Mouse (Mus musculus) gonadal fat pad, adult 2 months (tissue): Measurements from ENCODE around the gene Olfr695. TPM values are rescaled to one million over a fixed set of nuclear protein-coding genes. Genes with fewer than 3 reads are reported as not detected.
"Not testable (repeated sequence)": the region's sequence is repeated elsewhere in the genome, so short reads cannot be mapped to it uniquely, and the experiment has no call there.

Source experiments
- DNase-seq: peaks from one replicate; pipeline ENCODE4 v3.0.0-alpha.2; 2012; ENCODE audit warnings: low read depth
- polyA plus RNA-seq: library from polyadenylated mRNA; depleted of rRNA; stranded (reverse); fragments of >200 nt; gene quantifications from 2 replicates; pipeline ENCODE4 v1.2.3, GENCODE M21; 2012; rRNA removed

The Olfr695 gene
- polyA plus RNA-seq = not detected in 2 replicates

DNA sequence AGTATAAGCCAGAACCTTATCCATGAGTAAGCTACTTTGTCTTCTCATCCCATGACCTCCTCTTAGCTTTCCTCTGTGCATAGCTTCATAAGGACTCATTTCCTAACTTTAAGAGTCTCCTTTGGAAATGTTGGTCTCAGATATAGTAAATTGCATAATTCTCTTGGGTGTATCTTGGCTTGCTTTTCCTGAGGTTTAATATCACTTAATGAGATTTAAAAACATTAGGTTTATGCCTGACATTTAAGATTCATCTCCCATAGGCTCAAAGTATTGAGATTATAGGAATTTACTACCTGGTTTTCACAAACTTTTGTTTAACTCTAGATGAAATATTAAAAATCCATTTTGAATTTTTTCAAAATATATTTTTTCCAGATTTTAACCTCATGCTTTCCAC, at the start of gene Olfr695:
TSS of gene Olfr695 (minus strand) at position 101 of the 400 bp plus-strand sequence.
- no peak for DNase-seq

DNA sequence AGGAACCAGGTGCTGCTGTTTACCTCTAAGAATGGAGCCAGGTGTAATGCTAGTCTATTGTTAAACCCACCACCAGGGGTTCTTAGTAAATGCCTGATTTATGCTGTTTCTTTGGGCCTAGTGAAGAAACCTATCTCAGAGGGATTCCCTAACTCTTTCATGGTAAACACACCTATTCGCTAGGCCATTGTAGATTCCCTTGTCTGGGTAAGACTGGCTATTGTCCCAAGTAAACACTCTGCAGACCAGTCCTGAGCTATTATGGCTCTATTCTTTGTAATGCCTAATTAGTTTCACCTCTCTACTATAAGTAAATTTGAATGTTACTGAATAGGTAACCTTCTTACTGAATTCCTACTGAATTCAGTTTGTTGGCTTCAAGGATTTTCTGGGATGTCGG, 44.8 kb upstream of the Olfr695 start:
- not testable (repeated sequence) for DNase-seq

DNA sequence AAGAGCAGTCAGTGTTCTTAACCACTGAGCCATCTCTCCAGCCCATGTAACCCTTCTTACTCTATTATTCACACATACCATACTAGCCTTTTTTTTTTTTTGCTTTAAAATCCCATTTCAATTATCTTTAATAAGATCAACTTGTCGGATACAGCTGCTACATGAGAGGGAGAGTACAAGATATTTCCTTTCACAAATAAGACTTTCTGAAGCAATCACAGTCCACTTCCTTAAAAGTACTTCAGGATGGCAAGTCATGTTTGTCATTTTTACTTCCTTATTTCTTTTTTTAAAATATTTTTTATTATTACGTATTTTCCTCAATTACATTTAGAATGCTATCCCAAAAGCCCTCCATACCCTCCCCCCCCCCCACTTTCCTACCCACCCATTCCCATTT, 42.6 kb upstream of the Olfr695 start:
- no peak for DNase-seq

DNA sequence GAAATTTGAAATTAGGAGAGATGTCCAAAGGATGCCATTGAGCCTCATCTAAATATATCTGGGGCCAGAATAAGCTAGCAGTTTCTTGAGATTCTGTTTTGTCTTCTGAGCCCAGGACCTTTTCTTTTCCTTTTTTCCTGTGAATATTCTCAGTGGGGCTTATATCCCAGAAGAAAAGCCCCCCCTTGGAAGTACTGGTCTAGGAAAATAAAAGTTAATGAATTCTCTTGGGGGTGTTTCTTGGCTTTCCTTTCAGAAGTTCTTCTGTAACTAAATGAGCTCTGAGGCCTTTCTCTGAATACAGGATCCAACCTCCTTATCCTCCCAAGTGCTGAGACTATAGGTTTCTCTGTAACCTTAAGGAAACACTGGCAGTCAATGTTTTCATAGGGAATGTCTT, 39.1 kb upstream of the Olfr695 start, which contains the start of gene Olfr698:
TSS of gene Olfr698 (minus strand) at position 101 of the 400 bp plus-strand sequence.
- DNase-seq = no peak

DNA sequence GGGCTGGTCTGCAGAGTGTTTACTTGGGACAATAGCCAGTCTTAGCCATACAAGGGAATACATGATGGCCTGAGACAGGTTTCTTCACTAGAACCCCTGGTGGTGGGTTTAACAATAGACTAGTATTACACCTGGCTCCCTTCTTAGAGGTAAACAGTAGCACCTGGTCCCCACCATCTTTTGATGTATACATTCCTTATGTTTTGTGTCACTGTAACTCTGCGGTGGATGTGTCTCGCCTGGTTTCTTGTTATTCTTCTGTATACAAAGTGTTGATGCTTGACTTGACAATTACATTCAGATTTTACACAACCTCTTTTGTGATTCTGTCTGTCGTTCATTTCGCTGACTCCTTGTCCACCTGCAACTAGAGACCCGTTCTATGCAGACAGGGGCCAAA, 29.6 kb upstream of the Olfr695 start:
- no peak for DNase-seq

DNA sequence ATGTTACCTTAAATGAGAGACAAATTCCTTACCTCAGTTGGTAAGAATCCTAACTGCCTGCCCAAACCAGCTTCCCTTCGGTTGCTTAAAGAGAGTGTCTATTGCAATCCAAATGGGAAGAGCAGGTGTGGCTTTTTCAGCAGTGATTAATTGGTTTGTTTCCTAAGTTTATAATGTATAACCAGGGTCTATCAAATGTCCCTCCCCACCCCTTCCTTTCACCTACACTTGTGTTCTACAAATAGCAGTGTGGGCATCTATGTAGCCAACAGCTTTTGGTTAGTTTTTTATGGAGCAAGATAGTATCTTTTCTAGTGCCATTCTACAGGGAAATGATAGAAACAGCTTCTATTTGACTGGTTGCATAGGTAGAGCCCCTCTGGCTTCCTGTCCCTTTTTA, 26.1 kb upstream of the Olfr695 start, which contains the start of gene Olfr697:
TSS of gene Olfr697 (minus strand) at position 101 of the 400 bp plus-strand sequence.
- DNase-seq = no peak

DNA sequence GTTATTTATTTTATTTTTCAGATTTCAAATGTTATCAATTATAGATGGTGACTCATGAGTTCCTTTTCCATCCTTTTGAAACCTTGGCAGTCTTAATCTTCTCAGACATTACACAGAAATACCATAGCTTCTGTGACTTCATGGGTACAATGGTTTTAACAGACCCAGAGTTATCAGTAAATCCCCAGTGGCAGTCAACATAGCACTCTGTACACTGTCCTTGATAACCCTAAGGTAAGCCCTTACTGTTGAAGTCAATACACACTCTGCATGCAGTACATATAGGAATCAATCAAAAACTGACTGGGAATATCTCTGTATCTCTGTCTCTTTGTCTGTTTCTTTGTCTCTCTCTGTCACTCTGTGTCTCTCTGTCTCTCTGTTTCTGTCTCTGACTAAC, 20.8 kb upstream of the Olfr695 start:
- DNase-seq = no peak

DNA sequence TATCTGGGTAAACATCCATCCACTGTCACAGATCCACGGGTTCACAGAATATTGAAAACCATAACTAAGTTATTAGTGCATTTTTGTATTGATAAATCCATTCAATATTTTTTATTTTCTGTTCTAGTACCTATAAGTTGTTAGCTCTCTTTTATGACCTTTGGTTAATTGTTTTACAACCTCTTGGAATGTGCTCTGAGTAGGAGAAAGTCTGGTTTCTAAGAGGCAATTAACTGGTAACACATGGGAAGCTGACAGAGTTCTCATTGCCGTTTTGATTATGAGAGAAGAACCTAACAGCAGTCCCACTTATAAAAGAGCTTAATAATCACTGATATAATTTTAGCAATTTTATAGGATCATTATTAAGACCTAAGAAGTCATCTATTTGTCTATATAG, 17.5 kb upstream of the Olfr695 start:
- no peak for DNase-seq

DNA sequence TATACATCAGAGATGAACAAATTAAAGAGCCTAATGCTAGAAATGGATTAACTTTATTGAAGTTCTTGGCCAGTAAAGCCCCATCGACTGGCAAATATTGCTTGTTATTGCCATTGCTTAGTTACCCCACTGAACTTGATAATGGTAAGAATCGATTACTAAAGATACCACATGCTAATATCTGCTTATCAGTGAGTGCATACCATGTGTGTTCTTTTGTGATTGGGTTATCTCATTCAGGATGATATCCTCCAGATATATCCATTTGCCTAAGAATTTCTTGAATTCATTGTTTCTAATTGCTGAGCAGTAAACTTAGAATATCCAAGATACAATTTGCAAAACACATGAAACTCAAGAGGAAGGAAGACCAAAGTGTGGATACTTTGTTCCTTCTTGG, 9.5 kb upstream of the Olfr695 start:
- not testable (repeated sequence) for DNase-seq

DNA sequence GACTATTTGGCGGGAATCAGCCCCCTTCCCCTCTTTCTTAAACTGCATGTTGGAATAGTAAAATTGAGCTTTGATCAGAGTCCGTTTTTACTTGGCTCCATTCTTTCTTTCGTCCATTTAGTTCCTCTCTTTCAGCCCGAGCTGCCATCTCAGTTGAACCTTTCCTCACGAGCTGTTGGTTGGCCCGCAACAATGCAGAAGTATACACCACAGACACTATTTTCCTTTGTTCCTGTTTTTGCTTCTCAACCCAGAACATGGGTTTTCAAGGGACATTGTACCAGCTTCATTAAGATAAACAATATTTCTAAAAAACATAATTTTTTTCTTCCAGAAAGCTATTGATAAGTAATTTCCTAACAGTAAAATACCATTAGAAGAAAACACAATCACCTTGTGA, 4.7 kb downstream of the Olfr695 start:
- DNase-seq = no peak

DNA sequence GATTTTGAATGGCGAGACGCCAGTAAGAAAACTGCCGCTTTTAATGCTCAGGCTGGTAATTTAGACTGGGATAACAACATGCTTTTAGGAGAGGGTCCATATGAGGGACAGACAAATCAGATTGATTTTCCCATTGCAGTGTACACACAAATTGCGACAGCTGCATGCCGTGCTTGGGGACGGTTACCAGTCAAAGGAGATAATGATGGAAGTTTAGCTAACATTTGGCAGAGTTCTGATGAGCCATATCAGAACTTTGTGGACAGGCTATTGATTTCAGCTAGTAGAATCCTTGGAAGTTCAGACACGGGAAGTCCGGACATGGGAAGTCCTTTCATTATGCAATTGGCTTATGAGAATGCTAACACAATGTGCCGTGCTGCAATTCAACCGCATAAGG, 8.5 kb downstream of the Olfr695 start:
- not testable (repeated sequence) for DNase-seq

DNA sequence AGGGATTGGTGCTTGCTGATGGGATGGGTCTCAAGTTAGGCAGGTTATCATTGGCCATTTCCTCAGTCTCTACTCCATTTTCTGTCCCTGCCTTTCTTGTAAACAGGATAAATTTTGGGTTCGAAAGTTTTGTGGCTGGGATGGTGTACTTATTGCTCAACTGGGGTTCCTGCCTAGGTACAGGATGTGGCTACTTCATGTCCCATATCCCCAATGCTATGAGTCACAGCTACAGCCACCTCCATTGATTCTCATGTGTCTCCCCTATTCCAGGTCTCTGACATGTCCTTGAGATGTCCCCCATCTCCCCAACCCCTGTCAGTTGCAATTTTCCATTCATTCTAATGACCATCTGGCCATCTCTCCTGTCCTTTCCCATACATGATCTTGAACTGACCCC, 19.3 kb downstream of the Olfr695 start:
- DNase-seq = no peak

DNA sequence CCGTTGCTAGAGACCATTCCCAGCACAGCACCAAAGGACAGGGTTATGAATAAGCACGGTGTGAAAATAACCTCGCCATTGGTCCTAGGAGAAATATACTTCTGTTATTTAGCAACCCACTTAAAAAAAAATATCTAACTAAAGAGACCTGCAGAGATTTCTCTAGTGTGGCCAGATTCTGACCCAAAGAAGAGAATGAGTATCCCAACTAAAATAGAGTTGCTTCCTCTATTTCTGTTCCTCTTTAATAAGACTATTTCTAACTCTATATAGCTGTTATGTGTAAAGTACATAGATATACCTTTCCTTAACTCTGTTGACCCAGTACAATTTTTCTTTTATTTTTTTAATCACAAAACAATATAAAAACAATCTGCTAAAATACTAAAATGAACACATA, 23.2 kb downstream of the Olfr695 start:
- DNase-seq = no peak

DNA sequence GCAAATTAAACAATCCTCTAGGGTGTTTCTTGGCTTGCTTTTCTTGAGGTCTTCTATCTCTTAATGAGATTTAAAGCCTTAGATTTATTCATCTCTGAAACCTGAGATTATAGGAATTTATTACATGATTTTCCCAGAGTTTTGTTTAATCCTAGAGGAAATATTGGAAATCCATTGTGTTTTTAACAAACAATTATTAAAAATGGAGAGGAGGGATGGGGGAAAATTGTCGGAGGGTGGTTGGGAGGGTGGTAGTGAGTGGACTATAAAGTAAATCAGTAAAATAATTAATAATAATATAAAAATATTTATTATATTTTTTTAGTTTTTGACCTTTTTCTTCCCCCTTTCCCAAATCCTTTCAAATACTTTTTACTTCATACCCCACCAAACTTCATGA, 24.5 kb downstream of the Olfr695 start, which contains the start of gene Olfr694:
TSS of gene Olfr694 (minus strand) at position 101 of the 400 bp plus-strand sequence.
- DNase-seq = no peak

DNA sequence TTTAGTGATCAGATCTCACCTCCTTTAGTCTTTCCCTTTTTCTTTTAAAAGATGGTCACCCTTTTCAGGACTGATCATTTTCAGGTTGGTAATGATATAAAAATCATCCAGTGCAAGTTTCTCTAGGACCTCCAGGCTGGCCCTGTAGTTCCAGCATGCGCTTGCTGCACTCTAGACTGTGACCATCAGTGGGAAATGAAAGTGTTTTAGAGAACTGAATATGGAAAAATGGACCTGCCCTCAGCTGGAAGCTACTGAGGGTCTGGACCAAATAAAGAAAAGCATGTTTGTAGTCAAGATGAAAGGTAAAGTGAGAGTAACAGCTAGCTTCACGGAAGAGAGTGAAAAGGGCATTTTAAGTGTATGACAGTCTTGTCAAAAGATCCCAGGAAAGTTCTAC, 30.8 kb downstream of the Olfr695 start:
- DNase-seq = no peak

DNA sequence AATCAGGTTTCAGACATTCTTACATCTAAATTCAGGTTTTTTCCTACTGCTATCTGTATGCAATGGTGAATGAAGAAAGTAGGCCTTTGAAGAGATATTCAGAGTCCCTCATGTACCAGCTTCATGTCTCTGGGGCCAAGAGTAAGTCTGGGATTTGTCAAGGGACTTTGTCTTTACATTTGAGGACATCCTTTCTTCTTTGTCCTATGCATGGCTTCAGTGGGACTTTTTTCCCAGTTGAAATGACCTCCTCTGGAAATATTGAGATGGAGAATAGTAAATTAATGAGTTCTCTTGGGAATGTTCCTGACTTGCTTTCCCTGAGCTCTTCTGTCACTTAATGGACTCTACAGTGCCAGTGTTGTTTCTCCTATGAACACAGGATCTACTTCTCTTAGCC, 35.7 kb downstream of the Olfr695 start, which contains the start of gene Olfr693:
TSS of gene Olfr693 (minus strand) at position 101 of the 400 bp plus-strand sequence.
- no peak for DNase-seq

Other genes starting within 250 kb of the Olfr695 start
- gene Olfr693, start 35.8 kb downstream of the Olfr695 start, polyA plus RNA-seq = not detected in 2 replicates
- not detected in 2 replicates for gene Olfr694, start 24.6 kb downstream of the Olfr695 start, polyA plus RNA-seq
- gene Olfr697, start 26.0 kb upstream of the Olfr695 start, polyA plus RNA-seq = not detected in 2 replicates
- gene Olfr698, start 39.0 kb upstream of the Olfr695 start, polyA plus RNA-seq = not detected in 2 replicates
- not detected in 2 replicates for gene Olfr699, start 76.8 kb upstream of the Olfr695 start, polyA plus RNA-seq
- not detected in 2 replicates for gene Olfr700, start 92.4 kb upstream of the Olfr695 start, polyA plus RNA-seq
- 0.14 TPM in 1 of 2 replicates, not detected in the other for gene Olfr701, start 97.7 kb upstream of the Olfr695 start, polyA plus RNA-seq
- not detected in 2 replicates for gene Olfr702, start 117.5 kb upstream of the Olfr695 start, polyA plus RNA-seq
- gene Olfr703, start 127.0 kb upstream of the Olfr695 start, polyA plus RNA-seq = not detected in 2 replicates
- not detected in 2 replicates for gene Olfr704, start 146.8 kb upstream of the Olfr695 start, polyA plus RNA-seq
- gene Olfr705, start 160.5 kb upstream of the Olfr695 start, polyA plus RNA-seq = not detected in 2 replicates
- gene Olfr706, start 171.8 kb upstream of the Olfr695 start, polyA plus RNA-seq = not detected in 2 replicates
- gene Olfr707, start 184.8 kb upstream of the Olfr695 start, polyA plus RNA-seq = not detected in 2 replicates
- not detected in 2 replicates for gene Olfr1532-ps1, start 191.6 kb upstream of the Olfr695 start, polyA plus RNA-seq
- gene Olfr709-ps1, start 215.8 kb upstream of the Olfr695 start, polyA plus RNA-seq = not detected in 2 replicates
- not detected in 2 replicates for gene Olfr710, start 231.9 kb upstream of the Olfr695 start, polyA plus RNA-seq
- not detected in 2 replicates for gene Olfr6, start 247.5 kb upstream of the Olfr695 start, polyA plus RNA-seq